Mouse (Mus musculus) adrenal gland, postnatal 25 days (tissue): Measurements from ENCODE around the gene Vmn1r226. TPM values are rescaled to one million over a fixed set of nuclear protein-coding genes. Genes with fewer than 3 reads are reported as not detected.

Experiments used
- DNase-seq: peaks from one replicate; pipeline ENCODE4 v3.0.0; 2021; ENCODE audit warnings: mixed read lengths
- long read RNA-seq: library from polyadenylated mRNA; stranded (forward); transcript quantifications from one replicate; pipeline ENCODE4 v2.0.0, GENCODE M21; 2021
- total RNA-seq: library from RNA; stranded (reverse); gene quantifications from 2 replicates; pipeline ENCODE4 v1.2.3, GENCODE M21; 2021

The Vmn1r226 gene
- total RNA-seq: not detected in 2 replicates
- long read RNA-seq: 0 reads

- DNase-seq: no peak
Observed at GRCm38 (mm10) chr17:20682543-20682942, at the start of gene Vmn1r226. TSS of gene Vmn1r226 (plus strand) at chr17:20682843.

DNA sequence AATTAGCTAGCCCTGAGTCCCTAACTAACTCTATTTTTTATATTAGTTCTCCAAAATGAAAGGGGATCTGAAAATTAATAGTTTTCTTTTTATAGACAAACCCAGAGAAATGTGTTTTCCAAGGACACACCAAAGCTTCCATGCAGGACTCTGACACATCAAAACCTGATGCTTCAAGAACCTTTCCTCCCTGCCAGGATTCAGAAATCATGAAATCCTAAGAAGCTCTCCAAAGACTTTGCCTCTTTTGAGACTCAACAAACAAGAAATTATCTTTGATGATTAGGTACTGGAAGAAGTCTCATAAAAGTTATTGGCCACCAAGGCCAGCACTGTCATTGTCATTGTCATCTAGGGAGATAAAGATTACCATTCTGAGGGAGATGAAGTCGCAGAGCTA lies 46.9 kb downstream of the Vmn1r226 start, which contains the start of gene Vmn1r227:
TSS of gene Vmn1r227 (plus strand) at position 301 of the 400 bp plus-strand sequence.
- DNase-seq: no peak

Other genes with a start within 250 kb of the Vmn1r226 start
- not detected in 2 replicates for gene Vmn2r108, start 201.5 kb upstream of the Vmn1r226 start, total RNA-seq
- not detected in 2 replicates for gene Vmn1r225, start 184.7 kb upstream of the Vmn1r226 start, total RNA-seq
- gene Vmn2r109, start 118.1 kb upstream of the Vmn1r226 start, total RNA-seq: not detected in 2 replicates
- not detected in 2 replicates for gene Vmn2r110, start 86.4 kb upstream of the Vmn1r226 start, total RNA-seq
- not detected in 2 replicates for gene Fpr-rs3, start 58.0 kb upstream of the Vmn1r226 start, total RNA-seq
- gene Vmn1r227, start 47.0 kb downstream of the Vmn1r226 start, total RNA-seq: not detected in 2 replicates
- gene Vmn1r228, start 103.3 kb downstream of the Vmn1r226 start, total RNA-seq: not detected in 2 replicates
- gene Vmn1r229, start 128.7 kb downstream of the Vmn1r226 start, total RNA-seq: not detected in 2 replicates
- not detected in 2 replicates for gene Vmn1r230, start 157.6 kb downstream of the Vmn1r226 start, total RNA-seq
- not detected in 2 replicates for gene Vmn1r231, start 222.2 kb downstream of the Vmn1r226 start, total RNA-seq
- gene Vmn1r232, start 236.9 kb downstream of the Vmn1r226 start, total RNA-seq: not detected in 2 replicates